Mouse (Mus musculus): ENCODE data around the gene Ccdc180. TPM values are rescaled to one million over a fixed set of nuclear protein-coding genes. Genes with fewer than 3 reads are reported as not detected.

Ccdc180 gene
- polyA plus RNA-seq, 2 experiments, result 0.01 to 0.08 TPM

DNA sequence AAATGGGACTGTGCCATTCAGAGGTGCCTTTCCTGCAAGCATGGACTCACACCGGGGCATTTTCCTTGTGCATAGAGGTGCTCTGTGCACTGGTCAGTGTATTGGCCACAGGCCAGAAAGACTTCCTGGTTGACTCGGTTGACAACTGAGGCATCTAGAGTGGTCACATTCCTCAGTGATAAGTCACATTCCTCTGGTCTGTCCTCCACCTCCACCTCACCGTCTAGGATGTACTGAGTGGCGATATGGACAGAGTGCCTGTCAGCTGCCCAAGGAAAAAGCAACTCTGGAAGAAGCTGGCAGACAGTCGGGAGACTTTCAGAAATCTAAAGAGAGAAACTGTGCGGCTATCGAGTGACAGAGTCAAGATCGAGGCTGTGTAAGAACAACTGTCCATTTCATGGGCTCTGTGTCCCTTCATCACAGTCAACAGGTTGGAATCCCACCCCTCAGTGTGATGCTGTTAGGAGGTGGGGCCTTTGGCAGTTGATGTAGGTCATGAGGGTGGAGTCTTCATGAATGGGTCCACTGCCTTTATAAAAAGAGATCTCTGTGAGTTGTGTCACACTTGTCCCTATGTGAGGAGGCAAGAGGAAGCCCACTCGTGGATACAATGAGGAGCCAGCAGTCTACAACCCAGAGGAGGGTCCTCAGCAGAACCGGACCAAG, 74.8 kb downstream of the Ccdc180 start, which contains the start of gene Tdrd7:
Tdrd7 (plus strand) TSS at position 564 of the 669 bp plus-strand sequence.
- no peak within 1 kb of the TSS for H3K4me3 ChIP-seq (ENCODE audit: insufficient read depth in 1 of 2, low read depth in 2 of 2, low read length in 2 of 2)
- ATAC-seq (ENCODE audit: insufficient read depth), result no peak
- no peaks in the 10 kb centered on the region for H3K27me3 ChIP-seq (ENCODE audit: control insufficient read depth, insufficient read depth, low read length)
- DNase-seq (ENCODE audit: low read depth in 3 of 3, low spot score in 3 of 3), result no peak
- H3K4me2 ChIP-seq (ENCODE audit: low read depth), result peak within 1 kb of the TSS; percentile 24
- no peaks in the 10 kb centered on the region for H3K9me3 ChIP-seq (ENCODE audit: control insufficient read depth, low read length)
- no peaks in the 10 kb centered on the region for H3K36me3 ChIP-seq (replicated peaks; ENCODE audit: control insufficient read depth, insufficient read depth, low read depth)
- WGBS (ENCODE audit: insufficient replicate concordance), result 54% methylated on average over 10 of the region's 10 CpGs
- TF ChIP-seq CTCF (IDR thresholded peaks at IDR 0.05; ENCODE audit: low read depth) (no peak), EP300 (IDR thresholded peaks at IDR 0.05; ENCODE audit: low read depth) (no peak)
- peaks cover 0 to 15% of the 10 kb centered on the region in 2 experiments; a peak in 1 of 4 replicates for H3K4me1 ChIP-seq (replicated peaks; ENCODE audit: control insufficient read depth in 2 of 2, insufficient read depth in 2 of 2, low read length in 1 of 2)
- no peak within 1 kb of the TSS for H3K27ac ChIP-seq
- no peak within 1 kb of the TSS for H3K9ac ChIP-seq (replicated peaks)

DNA sequence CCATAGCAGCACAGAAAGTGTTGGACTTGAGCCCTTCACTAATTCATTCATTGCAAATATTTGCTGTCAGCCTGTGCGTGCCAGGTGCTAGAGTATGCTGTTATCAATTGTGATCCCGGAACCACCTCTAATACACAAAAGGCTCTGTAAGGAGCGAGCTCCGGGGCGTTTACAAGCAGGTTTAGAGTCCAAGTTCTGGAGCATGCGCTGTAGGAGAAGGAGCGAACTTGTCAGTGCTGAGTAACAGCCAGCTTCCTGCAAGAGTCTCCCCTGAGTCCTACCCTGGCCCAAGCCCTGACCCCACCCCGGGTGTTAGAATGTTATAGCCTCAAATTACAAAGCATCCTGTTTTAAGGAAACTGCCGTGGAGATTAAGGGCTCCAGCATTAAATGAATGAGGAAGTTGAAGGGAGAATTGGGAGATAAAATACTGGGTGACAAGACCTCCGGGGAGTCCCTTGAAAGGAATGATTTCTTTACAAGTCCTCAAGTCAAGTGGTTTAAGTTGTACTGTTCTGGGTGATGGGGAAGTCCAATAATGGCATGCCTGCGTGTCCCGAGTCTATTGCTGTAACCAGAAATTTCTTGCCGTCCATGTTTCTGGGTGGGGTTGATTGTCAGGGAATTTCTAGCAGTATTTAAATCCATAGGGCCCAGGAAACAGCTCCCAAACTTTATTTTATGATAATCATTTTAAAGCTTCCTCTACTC, 75.8 kb downstream of the Ccdc180 start:
- no peak for ATAC-seq (ENCODE audit: insufficient read depth)
- 25% methylated on average over 13 of the region's 13 CpGs for WGBS (ENCODE audit: insufficient replicate concordance)

DNA sequence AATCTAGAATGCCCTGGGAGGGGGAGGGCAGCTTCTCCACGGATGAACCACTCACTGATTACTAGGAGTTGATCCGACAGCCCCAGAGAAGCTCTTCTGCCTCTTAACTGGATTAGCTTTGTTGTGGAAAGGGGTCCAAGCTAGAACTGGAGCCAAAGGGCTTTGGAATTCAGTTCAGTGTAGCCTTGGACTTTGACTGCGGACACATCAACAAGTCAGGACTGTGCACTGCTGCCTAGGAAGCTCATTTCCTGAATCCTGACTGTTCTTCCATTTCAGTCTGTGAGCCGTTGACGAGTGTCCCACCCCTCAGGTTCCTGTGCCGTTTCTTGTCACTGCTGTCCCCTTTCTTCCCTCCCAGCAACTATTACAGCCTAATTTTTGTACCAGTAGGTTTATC, 76.6 kb downstream of the Ccdc180 start:
- no peak overlapping the region for H3K9ac ChIP-seq (replicated peaks)
- ATAC-seq (ENCODE audit: insufficient read depth), result no peak
- no peak for TF ChIP-seq CTCF (IDR thresholded peaks at IDR 0.05; ENCODE audit: low read depth)
- TF ChIP-seq EP300 (IDR thresholded peaks at IDR 0.05; ENCODE audit: low read depth), result no peak

More for the DNA sequence above, 75.8 kb downstream of the Ccdc180 start:
- H3K4me3 ChIP-seq (ENCODE audit: insufficient read depth in 1 of 2, low read depth in 2 of 2, low read length in 2 of 2), result no peak overlapping the region
- H3K27ac ChIP-seq, result no peak overlapping the region
- H3K36me3 ChIP-seq (replicated peaks; ENCODE audit: control insufficient read depth, insufficient read depth, low read depth), result no peaks in the 10 kb centered on the region
- peak overlapping the region; percentile 24 for H3K4me2 ChIP-seq (ENCODE audit: low read depth)
- no peaks in the 10 kb centered on the region for H3K9me3 ChIP-seq (ENCODE audit: control insufficient read depth, low read length)
- no peaks in the 10 kb centered on the region for H3K27me3 ChIP-seq (ENCODE audit: control insufficient read depth, insufficient read depth, low read length)
- peaks cover 0 to 15% of the 10 kb centered on the region in 2 experiments; a peak in 1 of 4 replicates for H3K4me1 ChIP-seq (replicated peaks; ENCODE audit: control insufficient read depth in 2 of 2, insufficient read depth in 2 of 2, low read length in 1 of 2)
- DNase-seq (ENCODE audit: low read depth in 3 of 3, low spot score in 3 of 3), result no peak
- TF ChIP-seq EP300 (IDR thresholded peaks at IDR 0.05; ENCODE audit: low read depth) (no peak), CTCF (IDR thresholded peaks at IDR 0.05; ENCODE audit: low read depth) (no peak)
- H3K9ac ChIP-seq (replicated peaks), result no peak overlapping the region

DNA sequence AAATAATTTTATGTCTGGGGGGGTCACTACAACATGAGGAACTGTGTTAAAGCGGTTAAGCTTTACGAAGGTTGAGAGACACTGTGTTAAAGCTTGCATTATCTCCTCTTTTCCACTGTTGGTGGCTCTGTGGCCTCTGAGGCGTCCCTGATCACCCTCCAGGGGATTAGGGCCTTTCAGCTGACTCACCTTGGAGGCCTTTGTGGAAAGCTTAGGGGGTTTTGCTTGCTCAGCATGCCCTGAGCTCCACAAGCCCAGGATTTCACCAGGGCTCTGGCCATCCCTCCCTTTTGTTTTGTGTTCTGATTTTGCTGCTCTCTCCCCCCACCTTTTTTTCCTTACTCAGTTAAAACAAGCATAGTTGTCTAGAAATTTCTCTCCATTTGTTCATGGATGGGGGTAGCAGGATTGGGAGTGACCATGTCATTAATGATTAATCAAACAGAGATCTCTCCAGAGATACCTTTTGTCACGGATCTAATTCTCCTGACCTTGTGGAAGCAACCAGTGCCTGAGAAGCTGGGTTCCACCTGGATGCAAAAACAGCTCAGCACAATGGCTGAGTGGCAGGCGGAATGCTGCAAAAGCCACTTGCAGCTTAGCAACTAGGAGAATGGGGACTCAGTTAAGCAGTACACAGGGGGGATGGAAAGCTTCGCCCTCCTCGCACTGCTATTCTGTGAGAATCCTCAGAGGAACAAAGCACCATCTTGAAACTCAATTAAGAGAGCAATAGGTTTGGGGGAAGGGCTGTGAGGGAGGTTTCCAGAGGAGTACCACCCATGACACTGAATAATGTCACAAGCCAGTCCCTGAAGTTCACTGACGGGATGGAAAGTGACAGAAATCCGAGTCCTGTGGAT, 77.6 kb downstream of the Ccdc180 start:
- Histone ChIP-seq H3K36me3 (replicated peaks; ENCODE audit: control insufficient read depth, insufficient read depth, low read depth) (no peaks in the 10 kb centered on the region), H3K4me1 (replicated peaks; ENCODE audit: control insufficient read depth in 2 of 2, insufficient read depth in 2 of 2, low read length in 1 of 2) (peaks cover 0 to 15% of the 10 kb centered on the region in 2 experiments; a peak in 1 of 4 replicates), H3K4me2 (ENCODE audit: low read depth) (no peak overlapping the region), H3K9me3 (ENCODE audit: control insufficient read depth, low read length) (no peaks in the 10 kb centered on the region), H3K4me3 (ENCODE audit: insufficient read depth in 1 of 2, low read depth in 2 of 2, low read length in 2 of 2) (no peak overlapping the region), H3K27ac (no peak overlapping the region; the same call in 1 of the 2 replicates), H3K9ac (replicated peaks) (no peak overlapping the region), H3K27me3 (ENCODE audit: control insufficient read depth, insufficient read depth, low read length) (0 out of 2 replicates have a peak, but pooled peaks cover under 1% of the 10 kb centered on the region)
- DNase-seq (ENCODE audit: low read depth in 3 of 3, low spot score in 3 of 3), result no peak
- WGBS (ENCODE audit: insufficient replicate concordance), result 50% methylated on average over 9 of the region's 9 CpGs
- TF ChIP-seq EP300 (IDR thresholded peaks at IDR 0.05; ENCODE audit: low read depth), result no peak
- no peak for TF ChIP-seq CTCF (IDR thresholded peaks at IDR 0.05; ENCODE audit: low read depth)
- no peak for ATAC-seq (ENCODE audit: insufficient read depth)

More for the DNA sequence above, 76.6 kb downstream of the Ccdc180 start:
- Histone ChIP-seq H3K36me3 (replicated peaks; ENCODE audit: control insufficient read depth, insufficient read depth, low read depth) (no peaks in the 10 kb centered on the region), H3K4me2 (ENCODE audit: low read depth) (no peak overlapping the region), H3K4me1 (replicated peaks; ENCODE audit: control insufficient read depth in 2 of 2, insufficient read depth in 2 of 2, low read length in 1 of 2) (peaks cover 0 to 15% of the 10 kb centered on the region in 2 experiments; a peak in 1 of 4 replicates), H3K4me3 (ENCODE audit: insufficient read depth in 1 of 2, low read depth in 2 of 2, low read length in 2 of 2) (no peak overlapping the region), H3K9me3 (ENCODE audit: control insufficient read depth, low read length) (no peaks in the 10 kb centered on the region), H3K27ac (peak overlapping the region; percentile 39; the same call in 1 of the 2 replicates), H3K27me3 (ENCODE audit: control insufficient read depth, insufficient read depth, low read length) (no peaks in the 10 kb centered on the region)
- DNase-seq (ENCODE audit: low read depth in 3 of 3, low spot score in 3 of 3), result no peak
- WGBS (ENCODE audit: insufficient replicate concordance), result 27% methylated on average over 6 of the region's 6 CpGs

Data from liver, embryonic 14.5 days (tissue).